Mouse (Mus musculus): ENCODE results near the gene Fam189a2. TPM values are rescaled to one million over a fixed set of nuclear protein-coding genes. Genes with fewer than 3 reads are reported as not detected.

Gene Fam189a2
- polyA plus RNA-seq, 1 experiment from 2014 or later, result 0.88 TPM

- peaks cover 7% of the 10 kb centered on the region; the same call in 1 of the 2 replicates for H3K4me1 ChIP-seq (ENCODE audit: control insufficient read depth, insufficient read depth, low read length)
- H3K9ac ChIP-seq (ENCODE audit: low read depth, low read length), result no peak overlapping the region
- H3K27me3 ChIP-seq (replicated peaks; ENCODE audit: control insufficient read depth, insufficient read depth, low read length), result no peaks in the 10 kb centered on the region
- no peak overlapping the region for H3K4me2 ChIP-seq (ENCODE audit: low read depth, low read length)
- H3K9me3 ChIP-seq (ENCODE audit: control insufficient read depth, low read length), result no peaks in the 10 kb centered on the region
- no peak overlapping the region for H3K4me3 ChIP-seq (ENCODE audit: low read length)
- ATAC-seq, result 0 out of 2 replicates have a peak, but pooled peaks have one; percentile 22
- H3K36me3 ChIP-seq (ENCODE audit: control insufficient read depth, insufficient read depth, low read length), result no peaks in the 10 kb centered on the region
- no peak overlapping the region for H3K27ac ChIP-seq (ENCODE audit: low read length)
- 88% methylated on average over 10 of the region's 10 CpGs for WGBS
Measured at GRCm38 (mm10) chr19:24007002-24007637, 23.7 kb downstream of the Fam189a2 start.

GRCm38 (mm10) chr19:23995766-23996399 lies 34.9 kb downstream of the Fam189a2 start:
- no peaks in the 10 kb centered on the region for H3K9me3 ChIP-seq (ENCODE audit: control insufficient read depth, low read length)
- no peak for ATAC-seq
- H3K27ac ChIP-seq (ENCODE audit: low read length), result no peak overlapping the region
- H3K4me2 ChIP-seq (ENCODE audit: low read depth, low read length), result no peak overlapping the region
- no peak overlapping the region for H3K9ac ChIP-seq (ENCODE audit: low read depth, low read length)
- no peaks in the 10 kb centered on the region for H3K27me3 ChIP-seq (replicated peaks; ENCODE audit: control insufficient read depth, insufficient read depth, low read length)
- H3K4me1 ChIP-seq (ENCODE audit: control insufficient read depth, insufficient read depth, low read length), result no peaks in the 10 kb centered on the region
- no peak overlapping the region for H3K4me3 ChIP-seq (ENCODE audit: low read length)
- 82% methylated on average over 10 of the region's 10 CpGs for WGBS
- H3K36me3 ChIP-seq (ENCODE audit: control insufficient read depth, insufficient read depth, low read length), result no peaks in the 10 kb centered on the region

- no peak overlapping the region for H3K4me3 ChIP-seq (ENCODE audit: low read length)
- no peaks in the 10 kb centered on the region for H3K9me3 ChIP-seq (ENCODE audit: control insufficient read depth, low read length)
- no peaks in the 10 kb centered on the region for H3K27me3 ChIP-seq (replicated peaks; ENCODE audit: control insufficient read depth, insufficient read depth, low read length)
- no peak for ATAC-seq
- WGBS, result 90% methylated on average over 4 of the region's 4 CpGs
- no peak overlapping the region for H3K4me2 ChIP-seq (ENCODE audit: low read depth, low read length)
- no peaks in the 10 kb centered on the region for H3K36me3 ChIP-seq (ENCODE audit: control insufficient read depth, insufficient read depth, low read length)
- H3K27ac ChIP-seq (ENCODE audit: low read length), result no peak overlapping the region
- no peak overlapping the region for H3K9ac ChIP-seq (ENCODE audit: low read depth, low read length)
- no peaks in the 10 kb centered on the region for H3K4me1 ChIP-seq (ENCODE audit: control insufficient read depth, insufficient read depth, low read length)
Measured at GRCm38 (mm10) chr19:23988166-23988565, 42.7 kb downstream of the Fam189a2 start.

- 56% methylated on average over 2 of the region's 2 CpGs for WGBS
- H3K27ac ChIP-seq (ENCODE audit: low read length), result no peak overlapping the region
- ATAC-seq, result no peak
Measured at GRCm38 (mm10) chr19:23987291-23987690, 43.5 kb downstream of the Fam189a2 start.

GRCm38 (mm10) chr19:23984186-23984585 lies 46.6 kb downstream of the Fam189a2 start:
- no peak overlapping the region for H3K9ac ChIP-seq (ENCODE audit: low read depth, low read length)
- no peak overlapping the region for H3K4me2 ChIP-seq (ENCODE audit: low read depth, low read length)
- ATAC-seq, result no peak
- no peaks in the 10 kb centered on the region for H3K36me3 ChIP-seq (ENCODE audit: control insufficient read depth, insufficient read depth, low read length)
- no peak overlapping the region for H3K27ac ChIP-seq (ENCODE audit: low read length)
- 51% methylated on average over 6 of the region's 6 CpGs for WGBS
- no peak overlapping the region for H3K4me3 ChIP-seq (ENCODE audit: low read length)
- H3K9me3 ChIP-seq (ENCODE audit: control insufficient read depth, low read length), result no peaks in the 10 kb centered on the region
- H3K4me1 ChIP-seq (ENCODE audit: control insufficient read depth, insufficient read depth, low read length), result no peaks in the 10 kb centered on the region
- no peaks in the 10 kb centered on the region for H3K27me3 ChIP-seq (replicated peaks; ENCODE audit: control insufficient read depth, insufficient read depth, low read length)

More at GRCm38 (mm10) chr19:23987291-23987690, 43.5 kb downstream of the Fam189a2 start:
- Histone ChIP-seq H3K4me3 (ENCODE audit: low read length) (no peak overlapping the region), H3K4me2 (ENCODE audit: low read depth, low read length) (no peak overlapping the region), H3K27me3 (replicated peaks; ENCODE audit: control insufficient read depth, insufficient read depth, low read length) (no peaks in the 10 kb centered on the region), H3K9me3 (ENCODE audit: control insufficient read depth, low read length) (no peaks in the 10 kb centered on the region), H3K4me1 (ENCODE audit: control insufficient read depth, insufficient read depth, low read length) (no peaks in the 10 kb centered on the region), H3K36me3 (ENCODE audit: control insufficient read depth, insufficient read depth, low read length) (no peaks in the 10 kb centered on the region), H3K9ac (ENCODE audit: low read depth, low read length) (no peak overlapping the region)

- Histone ChIP-seq H3K36me3 (ENCODE audit: control insufficient read depth, insufficient read depth, low read length) (no peaks in the 10 kb centered on the region), H3K4me3 (ENCODE audit: low read length) (no peak overlapping the region), H3K27ac (ENCODE audit: low read length) (no peak overlapping the region), H3K4me1 (ENCODE audit: control insufficient read depth, insufficient read depth, low read length) (no peaks in the 10 kb centered on the region), H3K4me2 (ENCODE audit: low read depth, low read length) (no peak overlapping the region), H3K9me3 (ENCODE audit: control insufficient read depth, low read length) (no peaks in the 10 kb centered on the region), H3K27me3 (replicated peaks; ENCODE audit: control insufficient read depth, insufficient read depth, low read length) (no peaks in the 10 kb centered on the region), H3K9ac (ENCODE audit: low read depth, low read length) (no peak overlapping the region)
- 58% methylated on average over 3 of the region's 3 CpGs for WGBS
- ATAC-seq, result no peak
Measured at GRCm38 (mm10) chr19:23980598-23980997, 50.2 kb downstream of the Fam189a2 start.

- no peak overlapping the region for H3K9ac ChIP-seq (ENCODE audit: low read depth, low read length)
- H3K4me1 ChIP-seq (ENCODE audit: control insufficient read depth, insufficient read depth, low read length), result peaks cover 5% of the 10 kb centered on the region
- no peaks in the 10 kb centered on the region for H3K9me3 ChIP-seq (ENCODE audit: control insufficient read depth, low read length)
- 73% methylated on average over 6 of the region's 6 CpGs for WGBS
- no peaks in the 10 kb centered on the region for H3K36me3 ChIP-seq (ENCODE audit: control insufficient read depth, insufficient read depth, low read length)
- H3K4me3 ChIP-seq (ENCODE audit: low read length), result no peak overlapping the region
- no peak overlapping the region for H3K27ac ChIP-seq (ENCODE audit: low read length)
- H3K27me3 ChIP-seq (replicated peaks; ENCODE audit: control insufficient read depth, insufficient read depth, low read length), result no peaks in the 10 kb centered on the region
- ATAC-seq, result no peak
- H3K4me2 ChIP-seq (ENCODE audit: low read depth, low read length), result no peak overlapping the region
Measured at GRCm38 (mm10) chr19:23977901-23978443, 52.8 kb downstream of the Fam189a2 start.

- H3K4me3 ChIP-seq (ENCODE audit: low read length), result no peak overlapping the region
- peaks cover 13% of the 10 kb centered on the region for H3K4me1 ChIP-seq (ENCODE audit: control insufficient read depth, insufficient read depth, low read length)
- H3K4me2 ChIP-seq (ENCODE audit: low read depth, low read length), result no peak overlapping the region
- no peaks in the 10 kb centered on the region for H3K9me3 ChIP-seq (ENCODE audit: control insufficient read depth, low read length)
- H3K27ac ChIP-seq (ENCODE audit: low read length), result no peak overlapping the region
- no peaks in the 10 kb centered on the region for H3K36me3 ChIP-seq (ENCODE audit: control insufficient read depth, insufficient read depth, low read length)
- peak; percentile 43 for ATAC-seq
- no peak overlapping the region for H3K9ac ChIP-seq (ENCODE audit: low read depth, low read length)
- no peaks in the 10 kb centered on the region for H3K27me3 ChIP-seq (replicated peaks; ENCODE audit: control insufficient read depth, insufficient read depth, low read length)
- WGBS, result 64% methylated on average over 16 of the region's 16 CpGs
Measured at GRCm38 (mm10) chr19:23972881-23973649, 57.8 kb downstream of the Fam189a2 start.

- ATAC-seq, result no peak
- H3K4me1 ChIP-seq (ENCODE audit: control insufficient read depth, insufficient read depth, low read length), result peaks cover 15% of the 10 kb centered on the region
- 92% methylated on average over 7 of the region's 7 CpGs for WGBS
Measured at GRCm38 (mm10) chr19:23971391-23971790, 59.4 kb downstream of the Fam189a2 start.

More at GRCm38 (mm10) chr19:23971391-23971790, 59.4 kb downstream of the Fam189a2 start:
- H3K27me3 ChIP-seq (replicated peaks; ENCODE audit: control insufficient read depth, insufficient read depth, low read length), result no peaks in the 10 kb centered on the region
- H3K36me3 ChIP-seq (ENCODE audit: control insufficient read depth, insufficient read depth, low read length), result no peaks in the 10 kb centered on the region
- H3K27ac ChIP-seq (ENCODE audit: low read length), result no peak overlapping the region
- H3K9ac ChIP-seq (ENCODE audit: low read depth, low read length), result no peak overlapping the region
- H3K9me3 ChIP-seq (ENCODE audit: control insufficient read depth, low read length), result no peaks in the 10 kb centered on the region
- H3K4me3 ChIP-seq (ENCODE audit: low read length), result no peak overlapping the region
- no peak overlapping the region for H3K4me2 ChIP-seq (ENCODE audit: low read depth, low read length)

Data from intestine, embryonic 16.5 days (tissue).